Mouse (Mus musculus) thymus, postnatal 10 days (tissue): ENCODE results near the gene Gngt2.
"Not testable (repeated sequence)": the region's sequence is repeated elsewhere in the genome, so short reads cannot be mapped to it uniquely, and the experiment has no call there.

ENCODE experiments used
- DNase-seq, 2 experiments: peaks; one replicate each; pipeline ENCODE4 v3.0.0; 2021; ENCODE audit warnings: low spot score in 2 of 2

Gene Gngt2

GRCm38 (mm10) chr11:95840694-95841497, 3.9 kb downstream of the Gngt2 start:
- no peak for DNase-seq

GRCm38 (mm10) chr11:95841498-95841830, 4.4 kb downstream of the Gngt2 start:
- no peak for DNase-seq

- DNase-seq = peak; percentile 88 to 89
These were observed 5.2 kb downstream of the Gngt2 start, which contains the start of gene Abi3 for GRCm38 (mm10) chr11:95842074-95842681. Abi3 (minus strand) TSS chr11:95842476.

GRCm38 (mm10) chr11:95842953-95843352, 5.9 kb downstream of the Gngt2 start:
- no peak for DNase-seq

GRCm38 (mm10) chr11:95843421-95843950, 6.5 kb downstream of the Gngt2 start:
- DNase-seq = no peak

GRCm38 (mm10) chr11:95844935-95845334, 7.9 kb downstream of the Gngt2 start:
- no peak for DNase-seq

- DNase-seq = no peak
These were observed 13.9 kb downstream of the Gngt2 start for GRCm38 (mm10) chr11:95850898-95851297.

GRCm38 (mm10) chr11:95853684-95854083, 16.7 kb downstream of the Gngt2 start:
- peak in 1 of 2 experiments; percentile 76 for DNase-seq

GRCm38 (mm10) chr11:95857306-95857705, 20.3 kb downstream of the Gngt2 start:
- DNase-seq = no peak

- DNase-seq = no peak
These were observed 20.9 kb downstream of the Gngt2 start for GRCm38 (mm10) chr11:95857716-95858527.

GRCm38 (mm10) chr11:95858528-95859467, 21.8 kb downstream of the Gngt2 start:
- DNase-seq = peak; percentile 97 to 98

- peak; percentile 66 to 67 for DNase-seq
These were observed 22.4 kb downstream of the Gngt2 start for GRCm38 (mm10) chr11:95859468-95859855.

GRCm38 (mm10) chr11:95860071-95860490, 23.1 kb downstream of the Gngt2 start:
- no peak for DNase-seq

- no peak for DNase-seq
These were observed 24.4 kb downstream of the Gngt2 start for GRCm38 (mm10) chr11:95861397-95861796.

- DNase-seq = no peak
These were observed 32.4 kb downstream of the Gngt2 start for GRCm38 (mm10) chr11:95869442-95869841.

- no peak for DNase-seq
These were observed 33.0 kb downstream of the Gngt2 start for GRCm38 (mm10) chr11:95869918-95870470.

GRCm38 (mm10) chr11:95875804-95876203, 38.8 kb downstream of the Gngt2 start:
- DNase-seq = peak in 1 of 2 experiments; percentile 32

- DNase-seq = peak in 1 of 2 experiments; percentile 65
These were observed 39.3 kb downstream of the Gngt2 start for GRCm38 (mm10) chr11:95876296-95876695.

GRCm38 (mm10) chr11:95879861-95880260, 42.8 kb downstream of the Gngt2 start:
- not testable (repeated sequence) for DNase-seq

GRCm38 (mm10) chr11:95890462-95891051, 53.5 kb downstream of the Gngt2 start:
- no peak for DNase-seq
